Mouse (Mus musculus) ES-E14 (cell line): ENCODE measurements at regions not wholly inside any gene's neighbourhood (a gene's known extent, or its start where the extent isn't known, plus 50 kb on each side); places are given as distances from the start of the nearest gene placed in this dataset.
A peak's percentile ranks its signal among the peaks of the same experiment; 100 is the strongest.

Experiments used
- DNase-seq: peaks from one replicate; pipeline ENCODE4 v3.0.0-alpha.2; 2013; ENCODE audit warnings: low read depth, low spot score
- H3K27ac ChIP-seq: 2 replicates; pipeline ENCODE4 v1.5.1; 2012; ENCODE audit warnings: low read depth, mild to moderate bottlenecking, low read length, moderate library complexity, mixed read lengths; ENCODE audit not compliant: poor library complexity, insufficient read depth, severe bottlenecking
- H3K36me3 ChIP-seq: 2 replicates; pipeline ENCODE4 v1.6.1; 2012; ENCODE audit warnings: mild to moderate bottlenecking, low read length, moderate library complexity, mixed read lengths; ENCODE audit not compliant: control insufficient read depth, poor library complexity, insufficient read depth, severe bottlenecking
- H3K4me1 ChIP-seq, 2 experiments: fragments of 150-350 bp in 1 of 2; sonication (generic) in 1 of 2; 2 replicates each; pipeline ENCODE4 v1.6.1; 2012; ENCODE audit warnings: low read length in 2 of 2, mild to moderate bottlenecking in 1 of 2, mixed read lengths in 1 of 2; ENCODE audit not compliant: control insufficient read depth in 2 of 2, insufficient read depth in 2 of 2, poor library complexity in 1 of 2
- H3K4me3 ChIP-seq, 2 experiments: fragments of 150-350 bp in 1 of 2; sonication (generic) in 1 of 2; 2 replicates each; pipeline ENCODE4 v1.5.1; 2012; ENCODE audit warnings: low read length in 2 of 2, low read depth in 1 of 2, mild to moderate bottlenecking in 1 of 2, mixed read lengths in 1 of 2; ENCODE audit not compliant: insufficient read depth in 1 of 2, poor library complexity in 1 of 2, severe bottlenecking in 1 of 2
- H3K9ac ChIP-seq: 2 replicates; pipeline ENCODE4 v1.6.1; 2012; ENCODE audit warnings: low read depth, mild to moderate bottlenecking, low read length, mixed read lengths; ENCODE audit not compliant: poor library complexity, insufficient read depth, severe bottlenecking
- H3K9me3 ChIP-seq: fragments of 150-350 bp; sonication (generic); 2 replicates; pipeline ENCODE4 v1.6.1; 2012; ENCODE audit warnings: low read depth, mild to moderate bottlenecking, low read length; ENCODE audit not compliant: control insufficient read depth, insufficient read depth
- CHD2 ChIP-seq: IDR thresholded peaks from 2 replicates; pipeline ENCODE4 v1.6.1; 2014; ENCODE audit warnings: mild to moderate bottlenecking, low read depth, low read length, inconsistent platforms
- HCFC1 ChIP-seq: IDR thresholded peaks from 2 replicates; pipeline ENCODE4 v1.6.1; 2012; ENCODE audit warnings: low read length, inconsistent platforms, borderline replicate concordance; ENCODE audit not compliant: insufficient read depth
- MAFK ChIP-seq: IDR thresholded peaks from 2 replicates; pipeline ENCODE4 v1.6.1; 2014; ENCODE audit warnings: mild to moderate bottlenecking, low read depth, low read length, inconsistent platforms; ENCODE audit not compliant: insufficient read depth
- ZC3H11A ChIP-seq: IDR thresholded peaks from 2 replicates; pipeline ENCODE4 v1.6.1; 2012; ENCODE audit warnings: low read depth, mild to moderate bottlenecking, inconsistent platforms, low read length, borderline replicate concordance
- ZNF384 ChIP-seq: IDR thresholded peaks from 2 replicates; pipeline ENCODE4 v1.6.1; 2012; ENCODE audit warnings: low read depth, low read length, inconsistent platforms
- in situ Hi-C, 2 experiments: fragments of 600-800 bp; cut with MboI; formaldehyde crosslinking; loops; one replicate each; pipeline ENCODE4 v1.15.1; 2025; ENCODE audit warnings: low sequenced_read_pairs in 2 of 2, inconsistent platforms in 1 of 2; ENCODE audit not compliant: unreplicated experiment in 2 of 2

GRCm38 (mm10) chr16:29034053-29034794, 104.8 kb upstream of the Mb21d2 start:
- in situ Hi-C loops, result no loop called here
- Histone ChIP-seq H3K4me1 (no peaks in the 10 kb centered on the region), H3K4me3 (peak overlapping the region; percentile 43 to 46; a peak in 3 of 4 replicates), H3K9me3 (no peaks in the 10 kb centered on the region), H3K36me3 (no peaks in the 10 kb centered on the region), H3K27ac (no peak overlapping the region), H3K9ac (no peak overlapping the region)
- TF ChIP-seq CHD2, result no peak
- no peak for TF ChIP-seq HCFC1
- no peak for TF ChIP-seq MAFK
- no peak for TF ChIP-seq ZC3H11A
- no peak for TF ChIP-seq ZNF384
- DNase-seq, result peak; percentile 6

DNA sequence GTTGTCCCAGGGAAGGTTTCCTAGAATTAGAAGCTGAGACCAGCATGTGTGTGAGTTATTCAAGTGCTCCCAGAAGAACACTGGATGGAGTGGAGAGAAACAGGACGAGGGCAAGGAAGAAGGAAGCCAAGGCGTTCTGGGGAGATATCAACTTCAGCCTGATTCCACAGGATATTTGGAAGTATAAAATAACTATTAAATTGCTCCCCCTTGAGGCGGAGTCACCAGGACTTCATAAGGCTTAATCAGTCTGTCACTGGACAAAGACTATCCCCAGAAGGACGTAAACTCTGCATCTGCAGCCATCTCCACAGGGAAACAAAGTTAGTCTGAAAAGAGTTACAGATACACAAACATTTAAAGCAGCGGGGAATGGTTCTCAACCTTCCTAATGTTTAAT, 103.9 kb upstream of the Mb21d2 start:
- TF ChIP-seq ZC3H11A (no peak), ZNF384 (no peak)
- H3K27ac ChIP-seq, result no peak overlapping the region
- no peaks in the 10 kb centered on the region for H3K9me3 ChIP-seq
- no peaks in the 10 kb centered on the region for H3K4me1 ChIP-seq
- in situ Hi-C loops, result no loop called here
- no peak overlapping the region for H3K9ac ChIP-seq
- H3K4me3 ChIP-seq, result no peak overlapping the region
- no peak for DNase-seq
- no peaks in the 10 kb centered on the region for H3K36me3 ChIP-seq

- no peaks in the 10 kb centered on the region for H3K36me3 ChIP-seq
- no peak overlapping the region for H3K9ac ChIP-seq
- H3K9me3 ChIP-seq, result no peaks in the 10 kb centered on the region
- no peak for DNase-seq
- no peak overlapping the region for H3K27ac ChIP-seq
- no peaks in the 10 kb centered on the region for H3K4me1 ChIP-seq
- TF ChIP-seq CHD2 (no peak), ZNF384 (no peak)
- in situ Hi-C loops, result no loop called here
- no peak overlapping the region for H3K4me3 ChIP-seq
These were observed 98.4 kb upstream of the Mb21d2 start for GRCm38 (mm10) chr16:29027856-29028255.

- H3K4me1 ChIP-seq, result no peaks in the 10 kb centered on the region
- in situ Hi-C loops, result no loop called here
- H3K4me3 ChIP-seq, result no peak overlapping the region
- TF ChIP-seq CHD2 (no peak), ZC3H11A (no peak), HCFC1 (no peak), ZNF384 (no peak), MAFK (no peak)
- H3K27ac ChIP-seq, result no peak overlapping the region
- DNase-seq, result no peak
- no peaks in the 10 kb centered on the region for H3K9me3 ChIP-seq
- no peaks in the 10 kb centered on the region for H3K36me3 ChIP-seq
- H3K9ac ChIP-seq, result no peak overlapping the region
These were observed 71.8 kb upstream of the Mb21d2 start for GRCm38 (mm10) chr16:29001249-29001648.

DNA sequence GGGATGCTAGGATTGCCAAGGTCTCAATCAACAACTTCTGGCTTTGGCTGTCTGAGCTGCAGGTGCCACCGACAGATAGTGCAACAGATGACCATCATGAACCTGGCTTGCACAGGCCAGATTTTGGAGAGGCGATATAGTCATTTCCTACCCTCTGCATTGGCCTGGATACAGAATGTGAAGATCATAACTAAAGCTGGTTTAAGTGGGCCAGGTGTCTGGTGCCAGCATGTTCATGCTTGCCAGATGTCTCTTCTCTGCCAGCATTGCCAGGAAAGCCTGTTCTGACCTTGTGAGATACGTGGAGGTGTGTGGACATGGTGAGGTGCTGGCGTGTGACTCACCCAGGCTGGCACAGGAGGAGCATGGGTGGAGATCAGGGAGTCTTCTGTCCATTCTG, 70.2 kb upstream of the Mb21d2 start:
- Histone ChIP-seq H3K4me1 (no peaks in the 10 kb centered on the region), H3K4me3 (no peak overlapping the region), H3K27ac (no peak overlapping the region), H3K36me3 (no peaks in the 10 kb centered on the region), H3K9ac (no peak overlapping the region), H3K9me3 (no peaks in the 10 kb centered on the region)
- DNase-seq, result no peak
- in situ Hi-C loops, result no loop called here
- TF ChIP-seq ZNF384 (no peak), HCFC1 (no peak), MAFK (no peak), ZC3H11A (no peak), CHD2 (no peak)
